ENCODE assay signal across 13 mouse cellular contexts in genomic region chr19:56749343-56749742, GRCm38 (mm10). TPM values are rescaled to one million over a fixed set of nuclear protein-coding genes. Genes with fewer than 3 reads are reported as not detected.
A peak's percentile ranks its signal among the peaks of the same experiment; 100 is the strongest.
DNase-seq lines count a peak whose midpoint lies in the region; ATAC-seq and TF ChIP-seq lines count a peak whose summit lies in the region.
"Had no signal": no experiment of that assay in that cellular context is flagged by ENCODE, and none has a peak within 500 bp of the region (broad histone marks: within the 10 kb centered on the region; RNA-seq: fewer than 3 reads in every experiment).

No protein-coding gene starts in this region.

- no peak for TF ChIP-seq POLR2A in myocyte (IDR thresholded peaks at IDR 0.05; ENCODE audit: insufficient read length, low read depth)

- peak; percentile 54 for ATAC-seq in Patski
- ATAC-seq in granulocyte monocyte progenitor cell, adult 5-6 weeks (replicated peaks; ENCODE audit: poor library complexity, severe bottlenecking), result peak; percentile 27
- no peak for ATAC-seq in megakaryocyte progenitor cell, adult 5-6 weeks (replicated peaks; ENCODE audit: poor library complexity)
- ATAC-seq: hindbrain, postnatal 0 days had no signal

- CTCF ChIA-PET in Patski (lab: Charles Lee), result no interaction called here

- H3K79me2 ChIP-seq in myocyte (ENCODE audit: control insufficient read depth, insufficient read depth), result no peaks in the 10 kb centered on the region

- H3K36me3 ChIP-seq in myocyte (ENCODE audit: control insufficient read depth, insufficient read depth), result no peaks in the 10 kb centered on the region

- H3K4me2 ChIP-seq in myocyte (ENCODE audit: low read depth), result peak overlapping the region; percentile 31

- no peak for TF ChIP-seq CTCF in Patski (IDR thresholded peaks at IDR 0.05)

- no peak overlapping the region for H3K4me3 ChIP-seq in myocyte

- intact Hi-C loops in left cerebral cortex, postnatal 25 days (cut with DNase I), result no loop called here

- in situ Hi-C loops in Patski (cut with MboI; ENCODE audit: low pct_unique_long_range_greater_than_20kb), result no loop called here

- POLR2A ChIA-PET in Patski (lab: Charles Lee), result no interaction called here

- H3K27me3 ChIP-seq in Patski, result peaks cover 6% of the 10 kb centered on the region
- no peaks in the 10 kb centered on the region for H3K27me3 ChIP-seq in myocyte (ENCODE audit: control insufficient read depth, insufficient read depth, insufficient read length)

- H3ac ChIP-seq in myocyte (ENCODE audit: control insufficient read depth, insufficient read length), result no peak overlapping the region

- peak; percentile 34 for DNase-seq in kidney, adult 9 months
- DNase-seq in kidney, postnatal 10 days, result no peak
- DNase-seq in Patski (ENCODE audit: low read depth, low spot score), result peak; percentile 42
- DNase-seq in urinary bladder, postnatal 14 days (ENCODE audit: low spot score), result no peak
- DNase-seq in left cerebral cortex, postnatal 25 days (ENCODE audit: low spot score in 2 of 2), result no peak
- DNase-seq: cerebellum, adult 8-10 months; gastrocnemius, postnatal 36 days; heart, postnatal 10 days; right cerebral cortex, postnatal 14 days had no signal

TF ChIP-seq in myocyte, 11 proteins besides CTCF, POLR2A, EP300 and RAD21:
- no peak for TF ChIP-seq TCF3 (IDR thresholded peaks at IDR 0.05; ENCODE audit: insufficient read length, low read depth)
- TF ChIP-seq MYOG (IDR thresholded peaks at IDR 0.05; ENCODE audit: control insufficient read depth in 1 of 3, insufficient read depth in 1 of 3, insufficient read length in 2 of 3, low read depth in 2 of 3), result peak in 2 of 3 experiments; percentile 14 to 17
- peak in 2 of 3 experiments; percentile 21 to 63 for TF ChIP-seq MYOD1 (IDR thresholded peaks at IDR 0.05; ENCODE audit: control insufficient read depth in 1 of 3, insufficient read length in 2 of 3, low read depth in 2 of 3)
- TF ChIP-seq POLR2AphosphoS2 (IDR thresholded peaks at IDR 0.05; ENCODE audit: insufficient read length, low read depth), result no peak
- TF ChIP-seq SRF (IDR thresholded peaks at IDR 0.05; ENCODE audit: control insufficient read depth, insufficient read length, low read depth), result no peak
- TF ChIP-seq CEBPB (IDR thresholded peaks at IDR 0.05; ENCODE audit: insufficient read depth, poor library complexity, severe bottlenecking), result no peak
- TF ChIP-seq TCF12 (IDR thresholded peaks at IDR 0.05; ENCODE audit: insufficient read depth, poor library complexity, severe bottlenecking), result no peak
- TF ChIP-seq E2F4 (IDR thresholded peaks at IDR 0.05; ENCODE audit: insufficient read depth), result no peak
- TF ChIP-seq USF1 (IDR thresholded peaks at IDR 0.05; ENCODE audit: low read depth), result no peak

RNA-seq across cellular contexts. Expression of gene Adrb1, which starts 27.3 kb away (rescaled TPM):
- not detected for polyA plus RNA-seq in Patski (2021)
- total RNA-seq in granulocyte monocyte progenitor cell, adult 5-6 weeks (2014; fragmentation: Nextera tagmentation), result not detected in 2 replicates
- not detected in 2 replicates for total RNA-seq in granulocyte monocyte progenitor cell, adult 5-6 weeks (2017)
- 0.60 TPM for polyA plus RNA-seq in myocyte (2012; fragmentation: generic; extraction: Trizol)
- total RNA-seq in megakaryocyte progenitor cell, adult 5-6 weeks (2015), result not detected in 2 replicates
- total RNA-seq in megakaryocyte progenitor cell, adult 5-6 weeks (2017), result 0.04 TPM in 1 of 2 replicates, not detected in the other
- total RNA-seq in left cerebral cortex, postnatal 25 days (2021), result 10 to 100 TPM; 45.1 to 48.1 TPM

Comparison
In these comparisons a context has a peak if more than half of its experiments do, and no peak if none do; other contexts are left out.
1. DNase-seq: peak in kidney, adult 9 months (single experiment) and Patski (single experiment); none in kidney, postnatal 10 days (single experiment), urinary bladder, postnatal 14 days (single experiment) and left cerebral cortex, postnatal 25 days (0 of 2).
2. RNA of gene Adrb1, which starts 27.3 kb away (total RNA-seq): 45.1 to 48.1 TPM in left cerebral cortex, postnatal 25 days; 0.04 TPM in megakaryocyte progenitor cell, adult 5-6 weeks and not detected in granulocyte monocyte progenitor cell, adult 5-6 weeks; every median in the first group is over 10 times any median in the second.